Mouse (Mus musculus): ENCODE data around the gene Ckm.

DNA sequence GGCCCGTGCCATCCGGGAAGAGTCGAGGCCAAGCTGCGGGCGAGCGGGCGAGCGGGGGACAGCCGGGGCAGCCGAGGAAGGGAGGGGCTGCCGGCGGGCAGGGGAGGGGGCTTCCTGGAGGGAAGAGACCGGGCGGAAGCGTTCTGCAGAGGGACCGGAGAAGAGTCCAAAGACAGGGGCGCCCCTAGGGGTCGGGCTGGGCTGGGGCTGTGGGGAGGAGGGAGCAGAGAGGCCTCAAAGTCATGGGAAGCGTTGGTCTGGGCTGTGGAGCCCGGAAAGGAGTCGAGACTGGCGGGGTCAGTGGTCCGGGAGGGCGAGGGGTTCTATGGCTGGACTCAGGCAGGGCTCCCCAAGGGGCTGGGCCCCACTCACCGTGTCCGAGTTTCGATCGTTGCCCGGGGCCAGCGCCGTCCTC, 53.5 kb downstream of the Ckm start:
- TF ChIP-seq POLR2A (IDR thresholded peaks at IDR 0.05; ENCODE audit: extremely low read depth, insufficient read depth, low read length) (no peak), CTCF (IDR thresholded peaks at IDR 0.05; ENCODE audit: low read depth, low read length) (no peak; the same call in 1 of the 2 replicates)
